Mouse (Mus musculus) kidney, postnatal 0 days (tissue): ENCODE measurements at regions not wholly inside any gene's neighbourhood (a gene's known extent, or its start where the extent isn't known, plus 50 kb on each side); places are given as distances from the start of the nearest gene placed in this dataset.
"Not testable (repeated sequence)": the region's sequence is repeated elsewhere in the genome, so short reads cannot be mapped to it uniquely, and the experiment has no call there.

Experiments
- ATAC-seq: fragments of 200-750 bp; cut with Nextera tagmentation; replicated peaks from 2 replicates; pipeline ENCODE4 v1.8.0; 2017; ENCODE audit warnings: low read depth, moderate number of reproducible peaks, moderate TSS enrichment, moderate library complexity; ENCODE audit not compliant: low FRiP score
- DNase-seq: peaks from one replicate; pipeline ENCODE4 v3.0.0-alpha.2; 2016; ENCODE audit warnings: low spot score
- H3K27ac ChIP-seq: fragments of 300-500 bp; sonication (generic); 2 replicates; pipeline ENCODE4 v1.5.1; 2014; ENCODE audit warnings: mild to moderate bottlenecking
- H3K27me3 ChIP-seq: fragments of 300-500 bp; sonication (generic); 2 replicates; pipeline ENCODE4 v1.6.1; 2014; ENCODE audit warnings: low read length, mixed read lengths; ENCODE audit not compliant: insufficient read depth
- H3K36me3 ChIP-seq: fragments of 300-500 bp; sonication (generic); 2 replicates; pipeline ENCODE4 v1.6.1; 2014; ENCODE audit warnings: low read length, mixed read lengths; ENCODE audit not compliant: insufficient read depth
- H3K4me1 ChIP-seq: fragments of 300-500 bp; sonication (generic); replicated peaks from 2 replicates; pipeline ENCODE4 v1.6.1; 2014; ENCODE audit warnings: antibody characterized with exemption, low read length, mixed read lengths; ENCODE audit not compliant: insufficient read depth
- H3K4me2 ChIP-seq: fragments of 300-500 bp; sonication (generic); 2 replicates; pipeline ENCODE4 v1.6.1; 2014; ENCODE audit warnings: mild to moderate bottlenecking, low read length, moderate library complexity, mixed read lengths
- H3K4me3 ChIP-seq: fragments of 300-500 bp; sonication (generic); replicated peaks from 2 replicates; pipeline ENCODE4 v1.5.1; 2014; ENCODE audit warnings: low read depth, low read length
- H3K9ac ChIP-seq: fragments of 300-500 bp; sonication (generic); 2 replicates; pipeline ENCODE4 v1.6.1; 2014; ENCODE audit warnings: low read depth, low read length
- H3K9me3 ChIP-seq: fragments of 300-500 bp; sonication (generic); replicated peaks from 2 replicates; pipeline ENCODE4 v1.6.1; 2016; ENCODE audit warnings: low read length, inconsistent platforms, mixed read lengths
- CTCF ChIP-seq: IDR thresholded peaks from 2 replicates; pipeline ENCODE4 v1.5.1; 2016; ENCODE audit warnings: antibody characterized with exemption, low read depth, mild to moderate bottlenecking, moderate library complexity
- WGBS: fragments of 180-500 bp; shearing (Covaris S2); extraction: QIAGEN DNeasy Blood & Tissue Kit; methylation state at CpG from one replicate; pipeline ENCODE4 v1.1.7; 2014; 5-methylcytosine and 5-hydroxymethylcytosine counted together

DNA sequence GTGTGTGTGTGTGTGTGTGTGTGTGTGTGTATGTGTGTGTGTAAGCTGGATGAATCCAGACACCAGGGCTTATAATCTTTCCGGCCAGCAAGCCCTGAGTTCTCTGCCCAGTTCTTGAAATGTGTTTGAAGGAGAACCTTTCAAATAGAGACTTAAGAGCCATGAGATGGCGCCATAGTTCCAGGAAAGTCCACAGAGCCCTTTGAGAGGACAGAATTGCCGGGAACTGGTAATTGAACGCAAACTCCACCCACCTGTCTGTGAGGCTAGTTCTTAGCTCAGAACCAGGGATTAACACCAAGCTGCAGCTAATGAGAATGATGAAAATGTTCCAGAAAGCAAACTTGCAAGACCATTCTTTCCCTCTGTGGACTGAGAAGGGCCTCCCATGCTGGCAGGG, 72.2 kb downstream of the Trim42 start:
- Histone ChIP-seq H3K4me2 (no peak overlapping the region), H3K4me3 (no peak overlapping the region), H3K9ac (no peak overlapping the region), H3K27ac (no peak overlapping the region), H3K36me3 (no peaks in the 10 kb centered on the region), H3K4me1 (no peaks in the 10 kb centered on the region), H3K9me3 (no peaks in the 10 kb centered on the region), H3K27me3 (no peaks in the 10 kb centered on the region; the same call in 1 of the 2 replicates)
- DNase-seq (peak; percentile 87), ATAC-seq (no peak)
- WGBS = 12% methylated on average over 4 of the region's 4 CpGs
- TF ChIP-seq CTCF = peak; percentile 67

- 31% methylated on average over 7 of the region's 7 CpGs for WGBS
- no peak overlapping the region for H3K4me2 ChIP-seq
- no peak overlapping the region for H3K9ac ChIP-seq
- no peaks in the 10 kb centered on the region for H3K36me3 ChIP-seq
- DNase-seq = peak; percentile 45
- no peaks in the 10 kb centered on the region for H3K4me1 ChIP-seq
- no peaks in the 10 kb centered on the region; the same call in 1 of the 2 replicates for H3K27me3 ChIP-seq
- peak; percentile 72 for TF ChIP-seq CTCF
- no peak overlapping the region for H3K27ac ChIP-seq
- no peak for ATAC-seq
- no peaks in the 10 kb centered on the region for H3K9me3 ChIP-seq
- H3K4me3 ChIP-seq = no peak overlapping the region
Observed at GRCm38 (mm10) chr9:97295770-97296169, 74.0 kb downstream of the Trim42 start.

- 81% methylated on average over 1 of the region's 1 CpGs for WGBS
- no peak for ATAC-seq
- H3K27ac ChIP-seq = no peak overlapping the region
- TF ChIP-seq CTCF = no peak; the same call in 1 of the 2 replicates
- H3K36me3 ChIP-seq = no peaks in the 10 kb centered on the region
- H3K4me2 ChIP-seq = no peak overlapping the region
- no peaks in the 10 kb centered on the region for H3K4me1 ChIP-seq
- DNase-seq = no peak
- no peaks in the 10 kb centered on the region; the same call in 1 of the 2 replicates for H3K27me3 ChIP-seq
- H3K9me3 ChIP-seq = no peaks in the 10 kb centered on the region
- H3K9ac ChIP-seq = no peak overlapping the region
- H3K4me3 ChIP-seq = no peak overlapping the region
Observed at GRCm38 (mm10) chr9:97291870-97292269, 77.9 kb downstream of the Trim42 start.

- 50% methylated on average over 7 of the region's 7 CpGs for WGBS
- H3K4me1 ChIP-seq = no peaks in the 10 kb centered on the region
- ATAC-seq = no peak
Observed at GRCm38 (mm10) chr9:97284282-97284802, 85.4 kb downstream of the Trim42 start.

DNA sequence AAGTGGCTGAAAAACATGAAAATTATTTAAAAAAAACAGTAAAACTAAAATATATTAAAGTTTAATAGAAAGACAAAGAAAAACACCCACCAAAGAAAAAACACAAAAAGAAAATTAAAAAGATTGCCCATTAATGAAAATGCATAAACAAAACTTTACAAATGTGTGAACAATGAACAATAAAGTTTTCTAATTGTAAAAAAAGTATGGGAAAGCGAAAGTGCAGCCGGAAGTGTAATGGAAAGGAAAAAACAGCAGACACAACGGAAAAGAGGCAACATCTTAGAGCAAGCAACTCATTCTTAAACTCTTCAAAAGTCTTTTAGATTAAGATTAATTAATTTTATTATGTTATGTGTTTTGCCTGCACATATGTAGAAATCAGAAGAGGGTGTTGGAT, 87.7 kb downstream of the Trim42 start:
- no peaks in the 10 kb centered on the region for H3K4me1 ChIP-seq
- no peak overlapping the region for H3K4me2 ChIP-seq
- no peaks in the 10 kb centered on the region for H3K9me3 ChIP-seq
- H3K27ac ChIP-seq = no peak overlapping the region
- no peak for ATAC-seq
- no peaks in the 10 kb centered on the region for H3K36me3 ChIP-seq
- TF ChIP-seq CTCF = no peak
- H3K27me3 ChIP-seq = no peaks in the 10 kb centered on the region
- 84% methylated on average over 3 of the region's 3 CpGs for WGBS
- DNase-seq = no peak
- no peak overlapping the region for H3K9ac ChIP-seq
- no peak overlapping the region for H3K4me3 ChIP-seq

More at GRCm38 (mm10) chr9:97284282-97284802, 85.4 kb downstream of the Trim42 start:
- no peak for TF ChIP-seq CTCF
- DNase-seq = no peak
- Histone ChIP-seq H3K9ac (no peak overlapping the region), H3K4me3 (no peak overlapping the region), H3K27ac (no peak overlapping the region), H3K4me2 (no peak overlapping the region), H3K36me3 (no peaks in the 10 kb centered on the region), H3K27me3 (no peaks in the 10 kb centered on the region), H3K9me3 (no peaks in the 10 kb centered on the region)

- WGBS = 80% methylated on average over 14 of the region's 14 CpGs
- H3K9me3 ChIP-seq, DNase-seq, H3K36me3 ChIP-seq, H3K4me2 ChIP-seq, H3K9ac ChIP-seq, H3K27ac ChIP-seq, ATAC-seq, H3K4me3 ChIP-seq, H3K4me1 ChIP-seq, H3K27me3 ChIP-seq: not testable (repeated sequence)
Observed at GRCm38 (mm10) chr9:97275449-97275848, 94.3 kb downstream of the Trim42 start.

GRCm38 (mm10) chr9:97273891-97274290, 95.9 kb downstream of the Trim42 start:
- ATAC-seq = no peak

More at GRCm38 (mm10) chr9:97273891-97274290, 95.9 kb downstream of the Trim42 start:
- DNase-seq = no peak
- Histone ChIP-seq H3K9me3 (no peaks in the 10 kb centered on the region), H3K4me1 (no peaks in the 10 kb centered on the region), H3K4me3 (no peak overlapping the region), H3K4me2 (no peak overlapping the region), H3K27ac (no peak overlapping the region), H3K27me3 (no peaks in the 10 kb centered on the region), H3K36me3 (no peaks in the 10 kb centered on the region), H3K9ac (no peak overlapping the region)
- WGBS = 89% methylated on average over 7 of the region's 7 CpGs
- TF ChIP-seq CTCF = no peak
